Mouse (Mus musculus): ENCODE data around the gene Blm.
A peak's percentile ranks its signal among the peaks of the same experiment; 100 is the strongest.

The Blm gene

DNA sequence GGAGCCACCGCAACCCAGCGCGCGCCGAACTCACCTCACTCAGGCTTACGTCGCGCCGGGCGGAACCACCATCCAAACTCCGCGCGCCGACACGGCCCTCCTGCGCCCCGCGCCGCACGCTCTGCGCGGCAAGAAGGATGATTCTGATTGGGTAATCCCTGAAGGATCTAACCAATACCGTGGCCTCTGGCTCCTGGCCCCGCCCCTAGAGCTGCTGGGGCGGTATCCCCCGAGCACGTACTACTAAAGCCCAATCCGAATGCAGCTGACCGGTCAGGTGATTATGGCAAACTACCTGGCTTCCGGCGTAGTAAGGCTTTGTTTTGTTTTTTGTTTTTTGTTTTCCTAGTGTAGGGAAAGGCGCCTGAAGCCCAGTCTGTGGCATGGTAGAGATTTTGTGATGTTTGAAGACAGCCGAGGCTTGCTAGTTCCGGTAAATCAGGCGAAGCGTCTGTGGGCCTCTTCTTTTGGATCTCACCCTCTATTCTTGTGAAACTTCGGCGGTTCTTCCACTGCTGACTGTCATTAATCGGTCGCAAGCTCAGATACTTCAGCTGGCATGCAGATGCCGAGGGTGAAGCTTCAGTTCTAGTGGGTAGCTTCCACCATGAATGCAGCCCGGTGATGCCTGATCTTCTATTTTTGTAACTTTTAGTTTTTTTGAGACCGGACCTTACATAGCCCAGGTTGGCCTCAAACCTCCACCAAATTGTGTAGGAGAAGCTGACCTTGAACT, at the start of gene Blm:
Gene Blm, minus strand, starts transcription at position 111 of the 736 bp plus-strand sequence.
- no peaks in the 10 kb centered on the region for H3K27me3 ChIP-seq (ENCODE audit: control insufficient read depth, insufficient read depth, low read length, poor library complexity, severe bottlenecking)
- DNase-seq (ENCODE audit: low read depth, low spot score) = peak; percentile 98

DNA sequence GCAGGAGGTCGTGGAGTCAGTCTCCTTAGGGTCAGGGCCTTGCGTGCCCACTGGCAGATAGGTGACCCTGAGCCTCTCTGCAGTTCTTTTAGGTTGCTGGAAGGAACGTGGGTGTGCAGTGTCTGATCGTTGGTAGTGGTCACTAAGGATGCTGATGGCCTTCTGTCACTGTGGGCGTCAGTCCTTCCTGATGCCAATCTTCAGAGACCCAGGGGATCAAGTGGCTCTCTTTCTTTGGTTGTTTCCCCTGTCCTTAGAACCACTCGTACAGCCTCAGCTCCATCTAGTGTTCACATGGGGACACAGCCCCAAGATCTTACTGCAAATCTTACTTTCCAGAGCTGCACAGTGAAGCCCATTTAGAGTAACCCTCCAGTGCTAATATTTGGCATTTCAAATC, 49.1 kb upstream of the Blm start:
- Histone ChIP-seq H3K36me3 (ENCODE audit: control insufficient read depth, insufficient read depth, low read length, poor library complexity, severe bottlenecking) (peaks cover 1% of the 10 kb centered on the region; the same call in 1 of the 2 replicates), H3K27me3 (ENCODE audit: control insufficient read depth, insufficient read depth, low read length, poor library complexity, severe bottlenecking) (no peaks in the 10 kb centered on the region)
- DNase-seq (ENCODE audit: low read depth, low spot score) = peak; percentile 79

More for the DNA sequence above, at the start of gene Blm:
- no peaks in the 10 kb centered on the region for H3K36me3 ChIP-seq (ENCODE audit: control insufficient read depth, insufficient read depth, low read length, poor library complexity, severe bottlenecking)

DNA sequence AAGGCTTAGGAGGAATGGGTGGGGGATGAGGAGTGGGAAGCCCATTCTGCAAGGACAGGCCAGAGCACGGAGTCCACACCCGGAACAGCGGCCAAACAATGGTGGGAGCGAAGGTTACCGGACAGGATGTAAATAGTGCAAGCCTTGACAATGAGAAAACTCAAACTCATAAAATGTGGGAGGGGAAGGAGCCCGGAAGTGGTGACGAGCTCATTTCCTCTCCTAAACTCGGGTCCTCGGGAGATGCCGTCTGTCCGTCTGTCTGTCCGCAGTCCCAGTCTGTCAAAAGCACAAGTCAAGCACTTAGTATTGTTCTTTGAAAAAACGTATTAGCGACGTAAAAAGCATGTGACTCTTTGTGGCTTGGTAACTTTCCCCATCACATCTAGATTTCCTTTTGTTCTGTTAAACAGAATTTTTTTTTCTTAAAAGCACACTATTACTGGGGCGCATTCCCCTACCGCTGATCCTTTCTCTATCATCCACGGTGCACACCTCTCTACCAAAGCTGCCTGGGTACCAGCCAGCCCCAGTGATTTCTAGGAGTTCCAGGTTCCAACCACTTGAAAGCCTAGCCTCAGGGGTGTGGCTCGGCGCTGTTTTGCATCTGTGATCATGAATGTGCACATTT, 48.0 kb upstream of the Blm start:
- peak; percentile 70 for DNase-seq (ENCODE audit: low read depth, low spot score)
- Histone ChIP-seq H3K36me3 (ENCODE audit: control insufficient read depth, insufficient read depth, low read length, poor library complexity, severe bottlenecking) (no peaks in the 10 kb centered on the region), H3K27me3 (ENCODE audit: control insufficient read depth, insufficient read depth, low read length, poor library complexity, severe bottlenecking) (no peaks in the 10 kb centered on the region)

DNA sequence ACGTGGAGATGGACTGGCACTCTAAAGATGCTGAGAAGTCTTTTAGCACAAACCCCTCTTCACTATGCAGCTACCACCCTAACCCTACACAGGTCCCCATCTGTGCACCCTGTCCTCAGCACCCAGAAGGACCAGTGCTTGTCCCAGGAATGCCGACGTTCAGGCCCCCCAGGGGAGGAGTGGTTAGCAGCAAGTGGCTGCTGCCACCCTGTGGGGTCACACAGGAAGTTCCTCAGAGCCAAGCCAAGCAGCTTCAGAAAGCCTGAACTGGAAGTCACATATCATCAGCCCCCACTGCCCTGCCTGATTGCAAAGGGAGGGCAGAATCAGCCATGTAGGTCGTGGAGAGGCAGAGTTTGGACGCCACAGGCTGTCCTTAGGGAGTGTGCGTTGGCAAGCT, 45.4 kb upstream of the Blm start:
- DNase-seq (ENCODE audit: low read depth, low spot score) = peak; percentile 54
- Histone ChIP-seq H3K36me3 (ENCODE audit: control insufficient read depth, insufficient read depth, low read length, poor library complexity, severe bottlenecking) (no peaks in the 10 kb centered on the region), H3K27me3 (ENCODE audit: control insufficient read depth, insufficient read depth, low read length, poor library complexity, severe bottlenecking) (no peaks in the 10 kb centered on the region)

DNA sequence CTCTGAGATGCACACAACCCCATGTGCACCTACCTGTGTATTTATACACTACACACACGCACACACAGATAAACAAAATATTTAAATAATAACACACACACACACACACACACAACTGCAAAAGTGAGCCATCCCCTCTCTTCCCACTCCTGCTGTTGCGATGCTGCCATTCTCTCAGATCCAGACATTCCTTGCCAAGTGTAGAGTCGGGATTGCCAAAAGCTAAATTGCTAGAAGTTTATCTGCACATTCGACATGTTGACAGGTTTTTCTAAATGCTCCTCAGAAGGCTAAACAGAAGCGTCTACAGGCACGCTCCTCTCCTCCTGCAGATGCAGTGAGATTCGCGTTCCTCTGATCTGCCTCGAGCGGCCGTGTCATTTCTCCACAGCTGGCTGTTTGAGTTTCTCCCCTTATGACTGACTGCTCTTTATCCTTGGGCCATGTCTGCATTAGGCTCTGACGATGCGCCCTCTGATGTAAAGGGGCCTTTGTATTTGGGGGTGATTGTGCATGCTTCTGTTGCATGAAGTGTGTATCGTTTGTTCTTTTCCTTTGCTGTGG, 42.6 kb upstream of the Blm start:
- DNase-seq (ENCODE audit: low read depth, low spot score) = no peak
- Histone ChIP-seq H3K36me3 (ENCODE audit: control insufficient read depth, insufficient read depth, low read length, poor library complexity, severe bottlenecking) (no peaks in the 10 kb centered on the region), H3K27me3 (ENCODE audit: control insufficient read depth, insufficient read depth, low read length, poor library complexity, severe bottlenecking) (no peaks in the 10 kb centered on the region; the same call in 1 of the 2 replicates)

DNA sequence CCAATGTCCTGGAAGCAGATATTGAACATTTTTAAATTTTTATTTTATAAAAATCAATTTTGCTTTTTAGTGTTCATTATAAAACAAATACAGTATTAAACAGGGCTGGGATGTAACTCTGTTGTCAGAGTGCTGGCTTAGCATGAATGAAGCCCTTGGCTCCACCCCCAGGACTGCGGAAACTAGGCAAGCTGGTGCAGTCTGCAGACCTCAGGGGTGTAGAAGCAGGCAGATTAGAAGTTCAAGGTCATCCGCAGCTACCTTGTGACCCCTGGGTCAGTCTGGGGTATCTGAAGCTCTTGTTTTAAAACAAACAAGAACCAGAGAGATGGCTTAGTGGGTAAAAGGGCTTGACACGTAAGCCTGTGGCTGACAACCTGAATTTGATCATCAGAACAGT, 41.7 kb upstream of the Blm start:
- no peak for DNase-seq (ENCODE audit: low read depth, low spot score)
- Histone ChIP-seq H3K36me3 (ENCODE audit: control insufficient read depth, insufficient read depth, low read length, poor library complexity, severe bottlenecking) (no peaks in the 10 kb centered on the region), H3K27me3 (ENCODE audit: control insufficient read depth, insufficient read depth, low read length, poor library complexity, severe bottlenecking) (no peaks in the 10 kb centered on the region; the same call in 1 of the 2 replicates)

DNA sequence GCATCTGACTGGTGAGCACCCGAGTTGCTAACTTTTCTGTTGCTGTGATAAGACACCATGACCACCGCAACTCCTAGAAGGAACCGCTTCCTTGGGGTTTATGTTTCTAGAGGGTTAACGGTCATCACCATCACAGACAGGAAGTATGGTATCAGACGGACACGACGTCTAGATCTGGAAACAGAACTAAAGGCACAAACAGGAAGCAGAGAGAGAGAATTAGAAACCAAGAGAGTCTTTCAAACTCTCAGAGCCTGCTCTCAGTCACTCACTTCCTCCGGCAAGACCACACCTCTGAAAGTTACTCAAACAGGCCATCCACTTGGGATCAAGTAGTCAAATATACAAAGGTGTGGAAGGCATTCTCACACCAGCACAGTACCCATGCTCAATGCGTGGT, 40.8 kb upstream of the Blm start:
- H3K27me3 ChIP-seq (ENCODE audit: control insufficient read depth, insufficient read depth, low read length, poor library complexity, severe bottlenecking) = no peaks in the 10 kb centered on the region; the same call in 1 of the 2 replicates
- peak; percentile 54 for DNase-seq (ENCODE audit: low read depth, low spot score)

DNA sequence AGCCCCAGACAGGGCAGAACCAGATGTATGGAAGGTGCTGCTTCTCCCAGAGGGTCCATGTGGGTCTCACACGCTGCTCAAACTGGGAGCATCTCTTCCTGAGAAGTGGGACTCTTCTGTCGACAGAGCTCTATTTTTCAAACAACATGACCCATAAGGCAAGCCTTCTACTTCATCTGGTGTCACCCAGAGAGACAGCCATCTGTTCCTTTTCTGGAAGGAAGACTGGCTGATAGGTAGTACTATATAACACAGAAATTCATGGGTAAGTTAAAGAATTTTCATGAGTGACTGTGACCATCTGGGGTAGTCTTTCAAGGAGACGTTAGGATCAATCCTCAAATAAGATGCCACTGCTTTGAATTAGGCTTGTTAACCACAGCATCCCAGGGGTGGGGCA, 38.2 kb upstream of the Blm start:
- DNase-seq (ENCODE audit: low read depth, low spot score) = no peak
- H3K27me3 ChIP-seq (ENCODE audit: control insufficient read depth, insufficient read depth, low read length, poor library complexity, severe bottlenecking) = no peaks in the 10 kb centered on the region; the same call in 1 of the 2 replicates
- H3K36me3 ChIP-seq (ENCODE audit: control insufficient read depth, insufficient read depth, low read length, poor library complexity, severe bottlenecking) = no peaks in the 10 kb centered on the region

More for the DNA sequence above, 40.8 kb upstream of the Blm start:
- H3K36me3 ChIP-seq (ENCODE audit: control insufficient read depth, insufficient read depth, low read length, poor library complexity, severe bottlenecking) = no peaks in the 10 kb centered on the region

DNA sequence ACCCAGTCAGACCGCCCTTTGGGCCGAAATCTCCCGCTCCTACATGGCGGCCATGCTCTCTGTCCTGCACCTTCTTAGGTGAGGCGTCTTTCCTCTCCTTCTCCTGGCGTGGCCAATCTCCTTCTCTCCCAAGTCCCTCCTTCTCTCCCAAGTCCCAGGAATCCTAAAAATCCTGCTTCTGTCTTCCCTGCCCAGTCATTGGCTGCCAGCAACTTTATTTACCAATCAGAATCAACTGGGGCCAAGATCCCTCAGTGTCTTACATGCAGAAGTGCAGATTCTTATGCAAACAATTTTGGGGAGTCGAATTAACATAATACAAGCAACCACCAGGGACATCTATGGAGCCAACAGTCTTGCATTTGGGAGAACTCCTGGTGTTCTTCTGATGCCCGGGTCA, 33.1 kb upstream of the Blm start:
- Histone ChIP-seq H3K27me3 (ENCODE audit: control insufficient read depth, insufficient read depth, low read length, poor library complexity, severe bottlenecking) (no peaks in the 10 kb centered on the region), H3K36me3 (ENCODE audit: control insufficient read depth, insufficient read depth, low read length, poor library complexity, severe bottlenecking) (no peaks in the 10 kb centered on the region)
- DNase-seq (ENCODE audit: low read depth, low spot score) = no peak

DNA sequence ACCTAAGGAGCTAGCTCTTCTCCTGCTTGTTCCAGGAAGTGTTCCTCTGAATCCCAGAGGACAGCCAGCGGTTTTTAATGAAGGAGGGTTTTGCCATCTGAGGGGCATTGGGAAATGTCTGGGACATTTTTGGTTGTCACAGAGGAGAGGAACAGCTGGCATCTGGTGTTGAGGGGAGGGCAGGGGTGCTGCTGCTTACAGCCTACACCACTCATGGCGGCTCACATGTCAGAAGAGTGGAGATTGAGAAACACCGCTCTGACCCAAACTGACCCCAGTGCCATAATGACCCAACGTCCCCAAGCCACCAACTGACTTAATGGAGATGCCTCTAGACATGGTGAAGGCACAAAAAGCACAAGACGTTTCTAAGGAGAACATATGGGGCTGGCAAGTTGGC, 27.0 kb upstream of the Blm start:
- DNase-seq (ENCODE audit: low read depth, low spot score) = no peak
- H3K36me3 ChIP-seq (ENCODE audit: control insufficient read depth, insufficient read depth, low read length, poor library complexity, severe bottlenecking) = no peaks in the 10 kb centered on the region
- no peaks in the 10 kb centered on the region for H3K27me3 ChIP-seq (ENCODE audit: control insufficient read depth, insufficient read depth, low read length, poor library complexity, severe bottlenecking)

DNA sequence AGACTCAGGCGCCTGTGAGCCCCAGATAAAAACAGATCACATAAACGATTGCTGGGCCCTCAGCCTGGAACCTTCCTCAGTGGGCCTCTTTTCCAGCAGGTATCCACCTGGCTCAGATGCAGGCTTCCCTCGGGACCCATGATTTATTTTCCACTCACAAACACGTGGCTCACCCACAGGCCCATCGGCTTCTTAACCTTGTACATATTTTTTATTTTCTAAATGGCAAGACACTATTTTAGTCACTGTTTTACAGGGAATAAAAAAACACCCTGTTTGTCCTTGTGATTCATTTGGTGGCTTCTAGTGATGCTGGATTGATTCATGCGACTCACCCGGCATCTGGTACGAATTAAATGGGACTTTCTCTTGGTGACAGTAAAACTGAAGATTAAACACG, 26.4 kb upstream of the Blm start:
- Histone ChIP-seq H3K36me3 (ENCODE audit: control insufficient read depth, insufficient read depth, low read length, poor library complexity, severe bottlenecking) (no peaks in the 10 kb centered on the region), H3K27me3 (ENCODE audit: control insufficient read depth, insufficient read depth, low read length, poor library complexity, severe bottlenecking) (no peaks in the 10 kb centered on the region)
- DNase-seq (ENCODE audit: low read depth, low spot score) = no peak

DNA sequence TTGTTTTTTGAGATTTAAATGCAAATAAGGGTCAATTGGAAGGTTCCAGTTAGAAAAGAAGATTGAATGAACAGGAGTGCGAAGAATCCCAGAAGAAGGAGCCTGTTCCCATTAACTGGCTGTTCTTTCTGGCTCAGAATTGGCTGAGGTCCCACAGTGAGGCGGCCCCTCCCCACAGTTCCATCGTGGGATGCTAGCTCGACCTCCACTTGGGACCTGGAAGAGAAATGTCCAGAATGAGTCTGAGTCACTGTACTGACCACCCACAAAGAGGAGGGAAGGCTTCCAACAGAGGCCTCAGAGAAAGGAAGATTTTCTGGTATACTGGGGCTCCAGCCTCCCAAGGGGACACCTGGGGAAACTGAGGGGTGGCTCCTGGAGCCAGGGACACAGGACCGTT, 23.7 kb upstream of the Blm start:
- H3K27me3 ChIP-seq (ENCODE audit: control insufficient read depth, insufficient read depth, low read length, poor library complexity, severe bottlenecking) = no peaks in the 10 kb centered on the region
- no peak for DNase-seq (ENCODE audit: low read depth, low spot score)
- H3K36me3 ChIP-seq (ENCODE audit: control insufficient read depth, insufficient read depth, low read length, poor library complexity, severe bottlenecking) = no peaks in the 10 kb centered on the region

DNA sequence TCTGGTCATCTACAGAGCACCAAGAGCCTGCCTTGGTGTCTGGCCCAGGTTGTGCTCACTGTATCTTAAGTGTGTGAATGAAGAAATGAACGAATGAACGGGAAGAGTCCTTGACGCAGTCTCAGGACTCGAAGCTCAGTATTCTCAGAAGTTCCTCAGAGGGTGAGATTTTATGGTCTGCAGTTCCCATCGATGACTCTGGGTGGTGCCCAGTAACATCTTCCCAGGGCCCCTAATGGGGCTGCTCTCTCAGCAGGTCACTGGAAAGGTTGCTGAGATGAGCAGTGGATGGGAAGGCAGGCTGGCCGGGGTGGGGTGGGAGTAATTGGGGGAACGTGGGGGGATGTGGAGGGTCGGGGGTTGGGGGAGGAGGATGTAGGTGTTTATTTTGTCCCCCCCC, 23.2 kb upstream of the Blm start:
- peak; percentile 21 for DNase-seq (ENCODE audit: low read depth, low spot score)
- no peaks in the 10 kb centered on the region for H3K27me3 ChIP-seq (ENCODE audit: control insufficient read depth, insufficient read depth, low read length, poor library complexity, severe bottlenecking)
- no peaks in the 10 kb centered on the region for H3K36me3 ChIP-seq (ENCODE audit: control insufficient read depth, insufficient read depth, low read length, poor library complexity, severe bottlenecking)

DNA sequence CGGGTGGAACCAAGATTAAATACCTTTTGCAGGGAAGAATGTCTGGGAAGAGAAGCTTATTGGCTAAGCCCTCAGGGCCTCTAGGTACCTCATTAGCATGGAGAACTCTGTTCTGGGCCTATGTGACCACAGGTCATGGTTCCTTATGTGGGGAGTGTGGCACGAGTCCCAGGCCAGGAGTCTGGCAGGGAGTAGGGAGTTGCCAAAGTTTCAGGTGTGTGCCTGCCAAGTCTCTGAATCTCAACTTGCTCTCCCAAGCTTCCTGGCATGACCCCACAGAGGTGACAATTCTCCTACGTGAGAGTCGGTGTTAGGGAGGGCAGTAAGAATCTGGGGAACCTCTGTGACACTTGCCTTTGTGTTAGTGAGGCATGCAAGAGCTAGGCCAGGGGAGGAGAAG, 22.2 kb upstream of the Blm start:
- no peak for DNase-seq (ENCODE audit: low read depth, low spot score)
- Histone ChIP-seq H3K36me3 (ENCODE audit: control insufficient read depth, insufficient read depth, low read length, poor library complexity, severe bottlenecking) (no peaks in the 10 kb centered on the region), H3K27me3 (ENCODE audit: control insufficient read depth, insufficient read depth, low read length, poor library complexity, severe bottlenecking) (no peaks in the 10 kb centered on the region)

DNA sequence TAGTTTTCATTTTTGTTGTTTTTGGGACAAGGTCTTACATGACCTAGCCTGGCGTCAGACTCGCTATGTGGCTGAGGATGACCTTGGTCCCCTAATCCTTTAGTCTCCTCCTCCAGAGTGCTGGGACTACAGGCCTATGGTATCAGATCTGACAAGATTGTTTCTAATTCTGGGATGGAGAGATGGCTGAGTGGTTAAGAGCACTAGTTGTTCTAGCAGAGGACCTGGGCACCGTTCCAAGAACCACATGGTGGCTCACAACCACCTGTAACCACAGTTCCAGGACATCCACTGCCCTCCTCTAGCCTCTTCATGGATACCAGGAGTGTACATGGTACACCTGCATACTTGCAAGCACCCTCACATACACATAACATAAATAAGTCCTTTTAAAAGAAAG, 21.2 kb upstream of the Blm start:
- Histone ChIP-seq H3K36me3 (ENCODE audit: control insufficient read depth, insufficient read depth, low read length, poor library complexity, severe bottlenecking) (no peaks in the 10 kb centered on the region), H3K27me3 (ENCODE audit: control insufficient read depth, insufficient read depth, low read length, poor library complexity, severe bottlenecking) (no peaks in the 10 kb centered on the region)
- no peak for DNase-seq (ENCODE audit: low read depth, low spot score)
